Comparison of ENCODE assay signal across 14 mouse cellular contexts in the genomic region with DNA sequence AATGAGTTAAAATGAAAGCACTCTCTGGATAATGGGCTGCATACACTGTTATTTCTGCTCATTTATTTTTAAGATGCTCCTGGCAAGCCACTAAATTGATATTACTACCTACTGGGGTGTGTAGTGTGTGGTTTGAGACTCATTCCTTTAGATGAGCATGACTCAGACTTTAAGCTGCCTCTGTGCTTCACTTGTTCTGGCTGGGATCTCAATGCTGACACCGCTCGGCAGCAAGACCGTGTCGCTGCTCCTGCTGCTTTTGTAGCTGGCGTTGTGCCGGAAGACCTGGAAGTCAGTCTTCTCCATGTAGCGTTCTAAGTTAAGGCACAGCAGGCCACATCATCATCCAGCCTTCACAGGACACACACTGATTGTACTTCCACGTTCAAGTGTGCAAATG.
DNase-seq lines count a peak whose midpoint lies in the region; ATAC-seq and TF ChIP-seq lines count a peak whose summit lies in the region.
"Had no signal": no experiment of that assay in that cellular context is flagged by ENCODE, and none has a peak within 500 bp of the region (broad histone marks: within the 10 kb centered on the region; RNA-seq: fewer than 3 reads in every experiment).

No protein-coding gene starts in this region.

- no peak overlapping the region for H3K27ac ChIP-seq in cerebellum, adult 2 months (ENCODE audit: insufficient read depth, low read length)
- H3K27ac ChIP-seq in heart, embryonic 13.5 days (replicated peaks), result 0 out of 2 replicates have a peak overlapping the region, but pooled peaks have one; percentile 24
- H3K27ac ChIP-seq in midbrain, postnatal 0 days (ENCODE audit: low read depth, low read length), result no peak overlapping the region
- H3K27ac ChIP-seq in midbrain, embryonic 16.5 days (ENCODE audit: low read length), result no peak overlapping the region
- H3K27ac ChIP-seq: forebrain, embryonic 13.5 days; limb, embryonic 12.5 days; liver, embryonic 14.5 days had no signal

- 30% methylated on average over 8 of the region's 8 CpGs for WGBS in cerebellum, adult 2 months
- 76% methylated on average over 8 of the region's 8 CpGs for WGBS in heart, embryonic 13.5 days
- 73% methylated on average over 8 of the region's 8 CpGs for WGBS in midbrain, postnatal 0 days
- 83% methylated on average over 8 of the region's 8 CpGs for WGBS in midbrain, embryonic 16.5 days

- DNase-seq in cerebellum, adult 2 months, result peak; percentile 30 to 51
- DNase-seq in cerebellum, adult 11 months, result no peak
- no peak for DNase-seq in heart, postnatal 14 days
- DNase-seq in midbrain, postnatal 0 days (ENCODE audit: low spot score), result peak; percentile 30
- DNase-seq in brain, adult 2 months (ENCODE audit: low read depth, low spot score), result peak; percentile 86
- no peak for DNase-seq in embryo, embryonic 10.5 days (ENCODE audit: low spot score)
- DNase-seq: adrenal gland, adult 2 months; retina, postnatal 1 day had no signal

- H3K4me3 ChIP-seq in cerebellum, adult 2 months (replicated peaks; ENCODE audit: insufficient read depth, low read depth, low read length), result no peak overlapping the region
- H3K4me3 ChIP-seq in heart, embryonic 13.5 days, result no peak overlapping the region
- no peak overlapping the region for H3K4me3 ChIP-seq in midbrain, postnatal 0 days (ENCODE audit: low read depth, low read length)
- no peak overlapping the region for H3K4me3 ChIP-seq in midbrain, embryonic 16.5 days (ENCODE audit: low read depth, low read length)
- H3K4me3 ChIP-seq: forebrain, embryonic 13.5 days; limb, embryonic 12.5 days; megakaryocyte, embryonic 14.5 days had no signal

- ATAC-seq in heart, embryonic 13.5 days (ENCODE audit: extremely low read depth, insufficient number of reproducible peaks, low FRiP score, low TSS enrichment), result no peak
- no peak for ATAC-seq in midbrain, postnatal 0 days (ENCODE audit: low FRiP score)
- ATAC-seq in midbrain, embryonic 16.5 days, result no peak
- ATAC-seq: forebrain, embryonic 13.5 days had no signal

- intact Hi-C loops in heart, postnatal 14 days (cut with DNase I), result loop anchor here (10.0 kb wide), 1 partner anchor 685 kb away; a partner anchor contains a TSS

- no peak for TF ChIP-seq CTCF in cerebellum, adult 2 months (IDR thresholded peaks at IDR 0.05; ENCODE audit: borderline replicate concordance, insufficient read depth, low read depth, low read length)
- TF ChIP-seq CTCF in midbrain, postnatal 0 days (IDR thresholded peaks at IDR 0.05), result no peak

- no peak overlapping the region for H3K9ac ChIP-seq in heart, embryonic 13.5 days
- H3K9ac ChIP-seq in midbrain, postnatal 0 days (replicated peaks; ENCODE audit: low read length, poor library complexity, severe bottlenecking), result no peak overlapping the region
- H3K9ac ChIP-seq in midbrain, embryonic 16.5 days (ENCODE audit: low read depth, low read length), result no peak overlapping the region
- H3K9ac ChIP-seq: forebrain, embryonic 13.5 days; limb, embryonic 12.5 days; liver, embryonic 14.5 days had no signal

- no peak overlapping the region for H3K4me2 ChIP-seq in heart, embryonic 13.5 days
- H3K4me2 ChIP-seq in midbrain, postnatal 0 days (ENCODE audit: low read depth, low read length, poor library complexity, severe bottlenecking), result no peak overlapping the region
- no peak overlapping the region for H3K4me2 ChIP-seq in midbrain, embryonic 16.5 days (ENCODE audit: low read length)
- H3K4me2 ChIP-seq: forebrain, embryonic 13.5 days; limb, embryonic 12.5 days had no signal

- H3K4me1 ChIP-seq in cerebellum, adult 2 months (ENCODE audit: control insufficient read depth, insufficient read depth, low read length), result 0 out of 2 replicates have a peak, but pooled peaks cover 2% of the 10 kb centered on the region
- H3K4me1 ChIP-seq in heart, embryonic 13.5 days, result peaks cover 19% of the 10 kb centered on the region
- H3K4me1 ChIP-seq in midbrain, postnatal 0 days (ENCODE audit: insufficient read depth, low read length), result no peaks in the 10 kb centered on the region
- no peaks in the 10 kb centered on the region for H3K4me1 ChIP-seq in midbrain, embryonic 16.5 days (ENCODE audit: control insufficient read depth, insufficient read depth, low read length)
- H3K4me1 ChIP-seq: forebrain, embryonic 13.5 days; megakaryocyte, embryonic 14.5 days had no signal

- no peaks in the 10 kb centered on the region for H3K9me3 ChIP-seq in heart, embryonic 13.5 days
- no peaks in the 10 kb centered on the region for H3K9me3 ChIP-seq in midbrain, postnatal 0 days (ENCODE audit: low read length)
- H3K9me3 ChIP-seq in midbrain, embryonic 16.5 days (replicated peaks; ENCODE audit: control insufficient read depth, low read length, poor library complexity, severe bottlenecking), result no peaks in the 10 kb centered on the region
- H3K9me3 ChIP-seq: forebrain, embryonic 13.5 days; limb, embryonic 12.5 days; megakaryocyte, embryonic 14.5 days had no signal

- no peaks in the 10 kb centered on the region for H3K27me3 ChIP-seq in cerebellum, adult 2 months (ENCODE audit: control insufficient read depth, insufficient read depth, low read length)
- H3K27me3 ChIP-seq in heart, embryonic 13.5 days (replicated peaks), result no peaks in the 10 kb centered on the region
- H3K27me3 ChIP-seq in midbrain, postnatal 0 days (ENCODE audit: insufficient read depth, low read length), result no peaks in the 10 kb centered on the region
- H3K27me3 ChIP-seq in midbrain, embryonic 16.5 days (ENCODE audit: control insufficient read depth, insufficient read depth, low read depth, low read length), result no peaks in the 10 kb centered on the region
- H3K27me3 ChIP-seq: forebrain, embryonic 13.5 days; limb, embryonic 12.5 days; megakaryocyte, embryonic 14.5 days had no signal

- no peak for TF ChIP-seq POLR2A in cerebellum, adult 2 months (IDR thresholded peaks at IDR 0.05; ENCODE audit: borderline replicate concordance, insufficient read depth, low read length)

- peaks cover 78% of the 10 kb centered on the region for H3K36me3 ChIP-seq in heart, embryonic 13.5 days
- peaks cover 6% of the 10 kb centered on the region; the same call in 1 of the 2 replicates for H3K36me3 ChIP-seq in midbrain, postnatal 0 days (ENCODE audit: insufficient read depth, low read length)
- no peaks in the 10 kb centered on the region for H3K36me3 ChIP-seq in midbrain, embryonic 16.5 days (ENCODE audit: control insufficient read depth, insufficient read depth, low read length)

Comparison
In these comparisons a context has a peak if more than half of its experiments do, and no peak if none do; other contexts are left out.
1. DNase-seq: peak in cerebellum, adult 2 months (2 of 2), midbrain, postnatal 0 days (single experiment) and brain, adult 2 months (single experiment); none in cerebellum, adult 11 months (single experiment), heart, postnatal 14 days (0 of 2) and embryo, embryonic 10.5 days (single experiment).